In genomic region chr1:52166652-52167220, GRCm38 (mm10) we compare ENCODE assay signal across 9 mouse cellular contexts. TPM values are rescaled to one million over a fixed set of nuclear protein-coding genes. Genes with fewer than 3 reads are reported as not detected.
DNase-seq lines count a peak whose midpoint lies in the region; ATAC-seq lines count a peak whose summit lies in the region.
"Had no signal": no experiment of that assay in that cellular context is flagged by ENCODE, and none has a peak within 500 bp of the region (broad histone marks: within the 10 kb centered on the region; RNA-seq: fewer than 3 reads in every experiment).

No protein-coding gene starts in this region.

- H3K27me3 ChIP-seq in hindbrain, embryonic 15.5 days, result no peaks in the 10 kb centered on the region
- no peaks in the 10 kb centered on the region for H3K27me3 ChIP-seq in hindbrain, embryonic 12.5 days
- no peaks in the 10 kb centered on the region for H3K27me3 ChIP-seq in embryonic facial prominence, embryonic 15.5 days
- H3K27me3 ChIP-seq: Patski had no signal

- H3K4me1 ChIP-seq in hindbrain, embryonic 15.5 days (replicated peaks), result no peaks in the 10 kb centered on the region
- H3K4me1 ChIP-seq in hindbrain, embryonic 12.5 days, result no peaks in the 10 kb centered on the region
- no peaks in the 10 kb centered on the region for H3K4me1 ChIP-seq in embryonic facial prominence, embryonic 15.5 days

- H3K9ac ChIP-seq in hindbrain, embryonic 15.5 days, result no peak overlapping the region
- H3K9ac ChIP-seq in hindbrain, embryonic 12.5 days, result no peak overlapping the region
- H3K9ac ChIP-seq in embryonic facial prominence, embryonic 15.5 days, result no peak overlapping the region

- no peaks in the 10 kb centered on the region for H3K9me3 ChIP-seq in hindbrain, embryonic 15.5 days
- no peaks in the 10 kb centered on the region for H3K9me3 ChIP-seq in hindbrain, embryonic 12.5 days (replicated peaks)
- H3K9me3 ChIP-seq in embryonic facial prominence, embryonic 15.5 days (replicated peaks), result no peaks in the 10 kb centered on the region

- no peaks in the 10 kb centered on the region; the same call in 1 of the 2 replicates for H3K36me3 ChIP-seq in hindbrain, embryonic 15.5 days
- H3K36me3 ChIP-seq in hindbrain, embryonic 12.5 days, result no peaks in the 10 kb centered on the region
- no peaks in the 10 kb centered on the region for H3K36me3 ChIP-seq in embryonic facial prominence, embryonic 15.5 days

- 60% methylated on average over 14 of the region's 14 CpGs for WGBS in hindbrain, embryonic 15.5 days
- 70% methylated on average over 14 of the region's 14 CpGs for WGBS in hindbrain, embryonic 12.5 days
- WGBS in embryonic facial prominence, embryonic 15.5 days, result 65% methylated on average over 14 of the region's 14 CpGs

- peak overlapping the region; percentile 50; the same call in 1 of the 2 replicates for H3K27ac ChIP-seq in hindbrain, embryonic 15.5 days (replicated peaks)
- H3K27ac ChIP-seq in hindbrain, embryonic 12.5 days, result no peak overlapping the region
- H3K27ac ChIP-seq in embryonic facial prominence, embryonic 15.5 days (replicated peaks), result no peak overlapping the region; the same call in 1 of the 2 replicates

- DNase-seq in 416B (ENCODE audit: low read depth), result peak; percentile 30
- DNase-seq in kidney, postnatal 25 days, result peak; percentile 32 to 58
- DNase-seq in right cerebral cortex, adult 18-20 months, result no peak
- DNase-seq in gastrocnemius, adult 18-20 months (ENCODE audit: low spot score), result no peak
- no peak for DNase-seq in embryo, embryonic 9.5 days (ENCODE audit: extremely low spot score)

- ATAC-seq in hindbrain, embryonic 15.5 days (ENCODE audit: low FRiP score, low read depth), result no peak
- ATAC-seq in hindbrain, embryonic 12.5 days (ENCODE audit: low FRiP score), result no peak
- peak; percentile 63; the same call in 1 of the 2 replicates for ATAC-seq in embryonic facial prominence, embryonic 15.5 days (ENCODE audit: insufficient number of reproducible peaks, low FRiP score, low TSS enrichment, low read depth)
- ATAC-seq: Patski had no signal

- no peak overlapping the region for H3K4me3 ChIP-seq in hindbrain, embryonic 15.5 days
- H3K4me3 ChIP-seq in hindbrain, embryonic 12.5 days, result no peak overlapping the region
- no peak overlapping the region for H3K4me3 ChIP-seq in embryonic facial prominence, embryonic 15.5 days (replicated peaks)

- no peak overlapping the region for H3K4me2 ChIP-seq in hindbrain, embryonic 15.5 days
- H3K4me2 ChIP-seq in hindbrain, embryonic 12.5 days (replicated peaks), result no peak overlapping the region
- H3K4me2 ChIP-seq in embryonic facial prominence, embryonic 15.5 days (replicated peaks), result no peak overlapping the region

RNA-seq across cellular contexts. Expression of gene Stat1, which starts 47.5 kb away (rescaled TPM):
- polyA plus RNA-seq in hindbrain, embryonic 15.5 days (2015; fragmentation: Nextera tagmentation; extraction: Ambion mirVana), result 14.5 and 17.6 TPM in 2 replicates
- polyA plus RNA-seq in hindbrain, embryonic 12.5 days (2016; fragmentation: Nextera tagmentation; extraction: Ambion mirVana), result 17.9 and 19.2 TPM in 2 replicates
- 21.3 and 26.0 TPM in 2 replicates for polyA plus RNA-seq in embryonic facial prominence, embryonic 15.5 days (2015; fragmentation: Nextera tagmentation; extraction: Ambion mirVana)
- total RNA-seq in gastrocnemius, adult 18-20 months (2021), result 10 to 100 TPM; 11.7 to 11.8 TPM

Comparison
In these comparisons a context has a peak if more than half of its experiments do, and no peak if none do; other contexts are left out.
1. DNase-seq: peak in 416B (single experiment) and kidney, postnatal 25 days (2 of 2); none in right cerebral cortex, adult 18-20 months (single experiment), gastrocnemius, adult 18-20 months (single experiment) and embryo, embryonic 9.5 days (single experiment).